Mouse (Mus musculus) heart, embryonic 14.5 days (tissue): ENCODE results near the gene St8sia4. TPM values are rescaled to one million over a fixed set of nuclear protein-coding genes. Genes with fewer than 3 reads are reported as not detected.
"Not testable (repeated sequence)": the region's sequence is repeated elsewhere in the genome, so short reads cannot be mapped to it uniquely, and the experiment has no call there.

Source experiments
- ATAC-seq: fragments of 200-750 bp; cut with Nextera tagmentation; 2 replicates; pipeline ENCODE4 v1.8.0; 2017; ENCODE audit warnings: low read depth, moderate TSS enrichment; ENCODE audit not compliant: insufficient number of reproducible peaks, insufficient read depth, low FRiP score
- H3K27ac ChIP-seq, 2 experiments: fragments of 200-500 bp in 1 of 2; fragments of 300-500 bp in 1 of 2; sonication (generic) in 1 of 2; replicated peaks in 1 of 2; 2 replicates each; pipeline ENCODE4 v1.5.1; 2012 to 2014; ENCODE audit warnings: low read depth in 2 of 2, low read length in 2 of 2, control low read depth in 1 of 2, mild to moderate bottlenecking in 1 of 2, mixed read lengths in 1 of 2; ENCODE audit not compliant: control insufficient read depth in 1 of 2, insufficient read depth in 1 of 2
- H3K27me3 ChIP-seq: fragments of 300-500 bp; sonication (generic); 2 replicates; pipeline ENCODE4 v1.6.1; 2014; ENCODE audit warnings: mild to moderate bottlenecking, low read length, control low read depth; ENCODE audit not compliant: control insufficient read depth, insufficient read depth
- H3K36me3 ChIP-seq: fragments of 300-500 bp; sonication (generic); 2 replicates; pipeline ENCODE4 v1.6.1; 2014; ENCODE audit warnings: mild to moderate bottlenecking, control low read depth, low read length, mixed read lengths; ENCODE audit not compliant: control insufficient read depth, insufficient read depth
- H3K4me1 ChIP-seq, 2 experiments: fragments of 200-500 bp in 1 of 2; fragments of 300-500 bp in 1 of 2; sonication (generic) in 1 of 2; 2 replicates each; pipeline ENCODE4 v1.6.1; 2012 to 2014; ENCODE audit warnings: low read length in 2 of 2, control low read depth in 1 of 2, mixed read lengths in 1 of 2; ENCODE audit not compliant: control insufficient read depth in 2 of 2, insufficient read depth in 2 of 2
- H3K4me2 ChIP-seq: fragments of 300-500 bp; sonication (generic); 2 replicates; pipeline ENCODE4 v1.6.1; 2014; ENCODE audit warnings: mild to moderate bottlenecking, low read length
- H3K4me3 ChIP-seq, 2 experiments: fragments of 200-500 bp in 1 of 2; fragments of 300-500 bp in 1 of 2; sonication (generic) in 1 of 2; 2 replicates each; pipeline ENCODE4 v1.5.1; 2012 to 2014; ENCODE audit warnings: low read length in 2 of 2, mild to moderate bottlenecking in 2 of 2, control low read depth in 1 of 2, low read depth in 1 of 2, moderate library complexity in 1 of 2; ENCODE audit not compliant: control insufficient read depth in 1 of 2, insufficient read depth in 1 of 2
- H3K9ac ChIP-seq: fragments of 300-500 bp; sonication (generic); 2 replicates; pipeline ENCODE4 v1.6.1; 2014; ENCODE audit warnings: mild to moderate bottlenecking, low read length
- H3K9me3 ChIP-seq: fragments of 300-500 bp; sonication (generic); 2 replicates; pipeline ENCODE4 v1.6.1; 2016; ENCODE audit warnings: low read length, control low read depth; ENCODE audit not compliant: control insufficient read depth
- whole genome bisulfite sequencing: fragments of 180-500 bp; shearing (Covaris S2); extraction: QIAGEN DNeasy Blood & Tissue Kit; methylation state at CpG from one replicate; pipeline ENCODE4 v1.1.7; 2014; 5-methylcytosine and 5-hydroxymethylcytosine counted together
- polyA plus RNA-seq: library from polyadenylated mRNA; unstranded; fragments of >200 nt; fragmentation: Nextera tagmentation; extraction: Ambion mirVana; gene quantifications from 2 replicates; pipeline ENCODE4 v1.2.1, GENCODE M21; 2014

St8sia4 gene
- polyA plus RNA-seq, 1 experiment from 2014 or later = 1.9 TPM

DNA sequence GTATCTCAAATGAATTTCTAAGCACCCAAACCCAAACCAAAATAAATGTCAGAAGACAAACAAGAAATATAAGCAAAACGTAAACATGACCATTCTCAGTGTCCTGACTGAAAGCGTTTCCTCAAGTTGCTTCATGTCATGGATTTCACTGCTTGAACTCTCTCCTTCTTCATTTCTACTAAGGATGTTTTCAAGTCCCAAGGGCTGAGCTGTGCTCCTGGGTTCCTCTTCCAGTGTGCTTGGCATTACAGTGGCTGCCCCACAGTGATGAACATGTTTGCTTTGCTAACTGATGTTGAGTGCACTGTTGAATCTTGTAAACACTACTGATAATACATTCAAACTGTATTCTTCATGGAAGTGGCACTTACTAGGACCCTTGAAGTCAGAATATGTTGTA, 76.3 kb downstream of the St8sia4 start:
- H3K4me1 ChIP-seq = no peaks in the 10 kb centered on the region
- 81% methylated on average over 2 of the region's 2 CpGs for WGBS
- no peaks in the 10 kb centered on the region for H3K27me3 ChIP-seq
- no peaks in the 10 kb centered on the region for H3K36me3 ChIP-seq
- H3K4me3 ChIP-seq = no peak overlapping the region
- no peaks in the 10 kb centered on the region for H3K9me3 ChIP-seq
- H3K27ac ChIP-seq = no peak overlapping the region
- no peak overlapping the region for H3K9ac ChIP-seq
- H3K4me2 ChIP-seq = no peak overlapping the region
- ATAC-seq = no peak

- Histone ChIP-seq H3K36me3 (no peaks in the 10 kb centered on the region), H3K4me1 (no peaks in the 10 kb centered on the region), H3K9me3 (no peaks in the 10 kb centered on the region), H3K4me2 (no peak overlapping the region), H3K27me3 (no peaks in the 10 kb centered on the region), H3K9ac (no peak overlapping the region), H3K4me3 (no peak overlapping the region), H3K27ac (no peak overlapping the region)
- whole genome bisulfite sequencing = 65% methylated on average over 2 of the region's 2 CpGs
- ATAC-seq = no peak
Measured at GRCm38 (mm10) chr1:95590108-95590507, 77.3 kb downstream of the St8sia4 start.

GRCm38 (mm10) chr1:95589471-95589870, 77.9 kb downstream of the St8sia4 start:
- Histone ChIP-seq H3K36me3 (no peaks in the 10 kb centered on the region), H3K4me2 (no peak overlapping the region), H3K27ac (no peak overlapping the region), H3K4me1 (no peaks in the 10 kb centered on the region), H3K9me3 (no peaks in the 10 kb centered on the region), H3K4me3 (no peak overlapping the region), H3K27me3 (no peaks in the 10 kb centered on the region), H3K9ac (no peak overlapping the region)
- no peak for ATAC-seq

DNA sequence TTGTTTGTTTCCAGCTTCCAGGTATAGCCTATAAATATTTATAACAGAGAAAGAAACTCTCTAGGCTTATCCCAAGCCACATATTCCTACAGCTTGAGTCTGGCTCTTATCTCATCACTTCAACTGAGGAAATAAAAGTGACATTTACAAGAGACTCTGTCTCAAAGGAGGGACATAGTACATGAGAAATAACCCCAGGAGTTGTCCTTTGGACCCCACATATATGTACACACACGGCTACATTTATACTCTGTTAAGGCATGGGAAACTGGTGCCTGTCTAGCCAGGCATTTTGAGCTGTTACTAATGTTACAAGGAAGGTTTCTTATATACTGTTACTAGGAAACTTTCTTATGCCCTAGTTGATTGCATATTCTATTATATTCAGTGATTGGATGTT, 84.1 kb downstream of the St8sia4 start:
- H3K9me3 ChIP-seq = no peaks in the 10 kb centered on the region
- 60% methylated on average over 1 of the region's 1 CpGs for WGBS
- H3K4me2 ChIP-seq = no peak overlapping the region
- H3K36me3 ChIP-seq = no peaks in the 10 kb centered on the region
- no peak overlapping the region for H3K4me3 ChIP-seq
- H3K9ac ChIP-seq = no peak overlapping the region
- H3K27me3 ChIP-seq = no peaks in the 10 kb centered on the region
- no peak for ATAC-seq
- H3K27ac ChIP-seq = no peak overlapping the region
- H3K4me1 ChIP-seq = no peaks in the 10 kb centered on the region

DNA sequence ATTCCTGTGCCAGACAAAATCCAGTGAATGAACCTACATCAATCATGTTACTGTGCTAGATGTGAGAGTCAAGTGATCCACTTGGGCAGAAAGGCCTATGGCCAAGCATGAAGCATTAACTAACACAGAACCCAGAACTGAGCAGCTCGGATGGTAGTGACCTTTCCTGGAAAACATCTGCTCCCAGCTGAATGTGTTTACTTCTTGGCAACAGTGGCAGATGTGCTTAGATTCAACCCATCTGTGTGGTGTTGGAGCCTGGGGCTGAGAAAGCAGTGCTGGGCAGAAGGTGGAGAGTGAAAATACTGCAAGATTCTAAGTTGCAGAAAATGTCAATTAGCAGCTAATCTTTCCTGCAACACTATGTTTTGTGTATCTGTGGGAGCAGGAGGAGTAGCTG, 85.1 kb downstream of the St8sia4 start:
- H3K9ac ChIP-seq = no peak overlapping the region
- no peaks in the 10 kb centered on the region for H3K9me3 ChIP-seq
- no peak overlapping the region for H3K27ac ChIP-seq
- 40% methylated on average over 1 of the region's 1 CpGs for WGBS
- H3K4me1 ChIP-seq = no peaks in the 10 kb centered on the region
- no peak overlapping the region for H3K4me2 ChIP-seq
- ATAC-seq = no peak
- no peaks in the 10 kb centered on the region for H3K27me3 ChIP-seq
- no peak overlapping the region for H3K4me3 ChIP-seq
- H3K36me3 ChIP-seq = no peaks in the 10 kb centered on the region

- Histone ChIP-seq H3K9me3 (no peaks in the 10 kb centered on the region), H3K27ac (no peak overlapping the region), H3K27me3 (no peaks in the 10 kb centered on the region), H3K4me3 (no peak overlapping the region), H3K4me1 (no peaks in the 10 kb centered on the region), H3K36me3 (no peaks in the 10 kb centered on the region), H3K9ac (no peak overlapping the region), H3K4me2 (no peak overlapping the region)
- 83% methylated on average over 9 of the region's 9 CpGs for WGBS
- no peak for ATAC-seq
Measured at GRCm38 (mm10) chr1:95572619-95573540, 94.5 kb downstream of the St8sia4 start.

GRCm38 (mm10) chr1:95571106-95571505, 96.3 kb downstream of the St8sia4 start:
- no peak overlapping the region for H3K4me2 ChIP-seq
- ATAC-seq = no peak
- H3K27me3 ChIP-seq = no peaks in the 10 kb centered on the region
- H3K4me3 ChIP-seq = no peak overlapping the region
- no peak overlapping the region for H3K9ac ChIP-seq
- no peak overlapping the region for H3K27ac ChIP-seq
- no peaks in the 10 kb centered on the region for H3K36me3 ChIP-seq
- H3K9me3 ChIP-seq = no peaks in the 10 kb centered on the region
- WGBS = 57% methylated on average over 1 of the region's 1 CpGs
- no peaks in the 10 kb centered on the region for H3K4me1 ChIP-seq

DNA sequence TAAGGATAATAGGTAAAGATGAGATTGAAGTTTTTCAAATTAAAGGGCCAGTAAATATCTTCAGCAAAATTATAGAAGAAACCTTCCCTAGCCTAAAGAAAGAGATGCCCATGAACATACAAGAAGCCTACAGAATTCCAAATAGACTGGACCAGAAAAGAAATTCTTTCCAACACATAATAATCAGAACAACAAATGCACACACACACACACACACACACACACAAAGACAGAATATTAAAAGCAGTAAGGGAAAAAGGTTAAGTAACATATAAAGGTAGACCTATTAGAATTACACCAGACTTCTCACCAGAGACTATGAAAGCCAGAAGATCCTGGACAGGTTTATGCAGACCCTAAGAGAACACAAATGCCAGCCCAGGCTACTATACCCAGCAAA, 112.8 kb downstream of the St8sia4 start:
- H3K4me1 ChIP-seq, H3K27ac ChIP-seq, H3K36me3 ChIP-seq, H3K9me3 ChIP-seq, H3K9ac ChIP-seq, H3K4me2 ChIP-seq, H3K27me3 ChIP-seq, H3K4me3 ChIP-seq, ATAC-seq: not testable (repeated sequence)
